Mouse (Mus musculus): ENCODE results near the gene Tmem8b. TPM values are rescaled to one million over a fixed set of nuclear protein-coding genes. Genes with fewer than 3 reads are reported as not detected.

Tmem8b gene
- polyA plus RNA-seq, 1 experiment from 2014 or later: 2.0 TPM

- H3K9ac ChIP-seq (ENCODE audit: low read length): no peak overlapping the region
- H3K27me3 ChIP-seq (ENCODE audit: control insufficient read depth, insufficient read depth, low read length): no peaks in the 10 kb centered on the region
- whole genome bisulfite sequencing: 40% methylated on average over 7 of the region's 7 CpGs
- H3K9me3 ChIP-seq (ENCODE audit: control insufficient read depth, low read length): no peaks in the 10 kb centered on the region
- no peak overlapping the region for H3K4me2 ChIP-seq (replicated peaks; ENCODE audit: low read depth)
- no peaks in the 10 kb centered on the region for H3K4me1 ChIP-seq (replicated peaks; ENCODE audit: control insufficient read depth, insufficient read depth)
- H3K27ac ChIP-seq (replicated peaks): no peak overlapping the region
- TF ChIP-seq EP300 (optimal IDR thresholded peaks at IDR 0.05): no peak
- no peak for TF ChIP-seq CTCF (IDR thresholded peaks at IDR 0.05; ENCODE audit: low read depth)
- H3K36me3 ChIP-seq (ENCODE audit: control insufficient read depth, insufficient read depth, low read length): no peaks in the 10 kb centered on the region
- no peak overlapping the region for H3K4me3 ChIP-seq (ENCODE audit: low read depth, low read length)
- ATAC-seq (ENCODE audit: low FRiP score, low TSS enrichment) (no peak), DNase-seq (ENCODE audit: low spot score) (no peak)
These were observed 45.0 kb downstream of the Tmem8b start for GRCm38 (mm10) chr4:43713652-43714219.

DNA sequence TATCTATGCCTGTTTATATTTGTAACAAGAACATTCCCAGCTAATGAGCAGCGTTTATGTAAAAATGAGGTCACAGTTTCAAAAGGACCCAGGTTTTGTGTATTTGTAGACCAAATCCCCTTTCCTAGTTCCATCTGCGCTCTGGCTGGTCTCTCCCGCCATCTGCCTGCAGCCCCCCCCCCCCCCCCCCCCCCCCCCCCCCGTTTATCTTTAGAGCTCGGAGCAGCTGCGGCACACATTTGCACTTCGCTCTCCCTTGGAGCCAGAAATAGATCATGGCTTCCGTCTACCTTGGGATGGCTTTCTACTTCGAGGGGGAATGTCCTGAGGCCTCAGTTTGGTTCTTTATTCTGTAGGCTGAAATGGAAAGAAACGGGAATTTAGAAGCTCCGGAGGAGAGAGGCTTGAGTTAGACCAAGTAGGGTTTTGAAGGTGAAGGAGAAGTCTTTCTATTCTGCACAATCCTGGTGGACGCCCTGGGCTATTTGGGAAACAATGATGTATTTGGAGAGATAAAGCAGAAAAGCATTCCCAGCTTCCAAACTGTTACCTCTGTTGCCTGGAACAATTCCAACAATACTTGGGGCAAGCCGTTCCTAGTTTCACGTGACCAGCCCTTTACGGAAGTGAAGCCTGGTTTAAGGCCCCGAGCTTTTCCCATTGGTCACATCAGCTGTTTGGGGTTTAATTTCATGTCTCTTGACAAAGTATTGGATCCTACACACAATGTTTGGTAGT is 51.9 kb downstream of the Tmem8b start:
- Histone ChIP-seq H3K27me3 (ENCODE audit: control insufficient read depth, insufficient read depth, low read length) (no peaks in the 10 kb centered on the region), H3K9me3 (ENCODE audit: control insufficient read depth, low read length) (no peaks in the 10 kb centered on the region), H3K4me1 (replicated peaks; ENCODE audit: control insufficient read depth, insufficient read depth) (no peaks in the 10 kb centered on the region), H3K9ac (ENCODE audit: low read length) (no peak overlapping the region), H3K4me2 (replicated peaks; ENCODE audit: low read depth) (no peak overlapping the region), H3K4me3 (ENCODE audit: low read depth, low read length) (no peak overlapping the region), H3K27ac (replicated peaks) (no peak overlapping the region), H3K36me3 (ENCODE audit: control insufficient read depth, insufficient read depth, low read length) (no peaks in the 10 kb centered on the region)
- ATAC-seq (ENCODE audit: low FRiP score, low TSS enrichment) (no peak), DNase-seq (ENCODE audit: low spot score) (no peak)
- 49% methylated on average over 11 of the region's 16 CpGs for WGBS
- TF ChIP-seq CTCF (IDR thresholded peaks at IDR 0.05; ENCODE audit: low read depth) (no peak), EP300 (optimal IDR thresholded peaks at IDR 0.05) (no peak)

GRCm38 (mm10) chr4:43722191-43722590 is 53.4 kb downstream of the Tmem8b start:
- Histone ChIP-seq H3K9me3 (ENCODE audit: control insufficient read depth, low read length) (no peaks in the 10 kb centered on the region), H3K36me3 (ENCODE audit: control insufficient read depth, insufficient read depth, low read length) (no peaks in the 10 kb centered on the region), H3K27me3 (ENCODE audit: control insufficient read depth, insufficient read depth, low read length) (no peaks in the 10 kb centered on the region), H3K4me2 (replicated peaks; ENCODE audit: low read depth) (no peak overlapping the region), H3K27ac (replicated peaks) (no peak overlapping the region), H3K9ac (ENCODE audit: low read length) (no peak overlapping the region), H3K4me1 (replicated peaks; ENCODE audit: control insufficient read depth, insufficient read depth) (peaks cover 4% of the 10 kb centered on the region; the same call in 1 of the 2 replicates), H3K4me3 (ENCODE audit: low read depth, low read length) (no peak overlapping the region)
- no peak for DNase-seq (ENCODE audit: low spot score)
- TF ChIP-seq CTCF (IDR thresholded peaks at IDR 0.05; ENCODE audit: low read depth) (no peak), EP300 (optimal IDR thresholded peaks at IDR 0.05) (no peak)
- WGBS: 82% methylated on average over 4 of the region's 4 CpGs
- no peak for ATAC-seq (ENCODE audit: low FRiP score, low TSS enrichment)

DNA sequence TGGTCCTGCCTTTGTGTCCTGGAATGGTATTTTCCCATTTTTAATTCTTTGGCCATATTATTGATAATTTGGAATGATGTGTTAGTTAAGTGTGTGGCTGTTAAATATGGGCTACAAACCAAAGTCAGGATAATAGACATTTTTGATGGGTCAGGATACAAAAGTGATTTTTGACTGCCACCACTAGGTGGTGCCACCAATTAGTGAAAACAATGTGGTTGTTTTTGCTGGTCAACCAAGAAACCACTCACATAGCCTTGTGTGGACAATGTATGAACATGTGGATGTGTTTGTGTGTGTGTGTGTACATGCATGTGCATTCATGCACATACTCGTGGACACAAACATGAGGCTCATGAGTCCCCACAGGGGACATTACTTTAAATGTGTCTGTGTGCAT is 56.0 kb downstream of the Tmem8b start:
- Histone ChIP-seq H3K27ac (replicated peaks) (no peak overlapping the region), H3K9me3 (ENCODE audit: control insufficient read depth, low read length) (no peaks in the 10 kb centered on the region), H3K4me2 (replicated peaks; ENCODE audit: low read depth) (no peak overlapping the region), H3K4me3 (ENCODE audit: low read depth, low read length) (no peak overlapping the region), H3K4me1 (replicated peaks; ENCODE audit: control insufficient read depth, insufficient read depth) (peaks cover 20% of the 10 kb centered on the region), H3K36me3 (ENCODE audit: control insufficient read depth, insufficient read depth, low read length) (no peaks in the 10 kb centered on the region), H3K9ac (ENCODE audit: low read length) (no peak overlapping the region), H3K27me3 (ENCODE audit: control insufficient read depth, insufficient read depth, low read length) (no peaks in the 10 kb centered on the region)
- ATAC-seq (ENCODE audit: low FRiP score, low TSS enrichment) (no peak), DNase-seq (ENCODE audit: low spot score) (peak; percentile 59)
- TF ChIP-seq EP300 (optimal IDR thresholded peaks at IDR 0.05) (no peak), CTCF (IDR thresholded peaks at IDR 0.05; ENCODE audit: low read depth) (peak; percentile 90)
- WGBS: 26% methylated on average over 1 of the region's 1 CpGs

DNA sequence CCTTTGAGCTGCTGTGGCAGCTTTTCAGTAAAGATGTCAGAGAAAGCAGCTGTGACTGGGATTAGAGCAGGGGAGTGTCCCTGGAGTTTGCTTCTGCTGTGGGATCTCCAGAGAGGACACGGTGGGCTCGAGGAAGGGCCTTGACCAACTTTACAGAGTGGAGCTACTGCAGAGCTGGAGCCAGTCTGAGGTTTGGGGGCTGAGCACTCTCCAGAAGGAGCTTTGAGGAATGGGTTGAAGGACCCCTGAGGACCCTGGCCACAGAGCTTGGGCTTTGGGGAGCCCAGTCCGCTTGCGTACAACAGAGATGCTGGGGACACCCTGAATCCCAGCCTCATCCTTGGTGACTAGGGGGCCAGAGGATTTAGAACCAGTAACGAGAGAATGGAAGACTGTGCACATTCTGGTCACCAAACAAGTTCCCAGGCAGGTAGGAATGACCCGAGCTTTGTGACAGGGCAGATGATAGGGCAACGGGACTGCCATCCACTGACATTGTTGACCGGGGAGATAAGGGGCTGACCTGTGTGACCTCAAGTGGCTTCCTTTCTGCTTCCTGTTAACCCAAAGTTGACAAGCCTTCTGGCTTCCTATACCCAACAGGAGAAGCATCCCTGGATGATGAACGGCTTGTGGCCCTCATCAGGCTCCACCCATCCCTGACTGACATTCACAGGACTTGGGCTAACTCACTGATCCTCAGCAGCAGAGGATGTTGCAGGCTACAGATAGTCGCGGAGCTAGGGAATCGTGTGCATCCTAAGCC is 57.6 kb downstream of the Tmem8b start:
- H3K4me2 ChIP-seq (replicated peaks; ENCODE audit: low read depth): peak overlapping the region; percentile 14; the same call in 1 of the 2 replicates
- peak overlapping the region; percentile 98 for H3K27ac ChIP-seq (replicated peaks)
- 40% methylated on average over 12 of the region's 12 CpGs for WGBS
- H3K4me3 ChIP-seq (ENCODE audit: low read depth, low read length): no peak overlapping the region
- peaks cover 20% of the 10 kb centered on the region for H3K4me1 ChIP-seq (replicated peaks; ENCODE audit: control insufficient read depth, insufficient read depth)
- no peak for DNase-seq (ENCODE audit: low spot score)
- H3K27me3 ChIP-seq (ENCODE audit: control insufficient read depth, insufficient read depth, low read length): no peaks in the 10 kb centered on the region
- no peaks in the 10 kb centered on the region for H3K36me3 ChIP-seq (ENCODE audit: control insufficient read depth, insufficient read depth, low read length)
- no peak overlapping the region for H3K9ac ChIP-seq (ENCODE audit: low read length)
- TF ChIP-seq EP300 (optimal IDR thresholded peaks at IDR 0.05): no peak
- no peak for TF ChIP-seq CTCF (IDR thresholded peaks at IDR 0.05; ENCODE audit: low read depth)
- no peaks in the 10 kb centered on the region for H3K9me3 ChIP-seq (ENCODE audit: control insufficient read depth, low read length)
- ATAC-seq (ENCODE audit: low FRiP score, low TSS enrichment): no peak

Data from stomach, postnatal 0 days (tissue).